Mouse (Mus musculus) olfactory bulb, adult 2 months (tissue): ENCODE measurements around the gene Spp1. TPM values are rescaled to one million over a fixed set of nuclear protein-coding genes. Genes with fewer than 3 reads are reported as not detected.
"Not testable (repeated sequence)": the region's sequence is repeated elsewhere in the genome, so short reads cannot be mapped to it uniquely, and the experiment has no call there.

Experiments
- H3K27ac ChIP-seq: fragments of 200-500 bp; 2 replicates; pipeline ENCODE4 v1.5.1; 2012; ENCODE audit warnings: low read depth, low read length; ENCODE audit not compliant: insufficient read depth
- H3K4me1 ChIP-seq: fragments of 200-500 bp; 2 replicates; pipeline ENCODE4 v1.6.1; 2012; ENCODE audit warnings: low read length; ENCODE audit not compliant: control insufficient read depth, insufficient read depth
- H3K4me3 ChIP-seq: fragments of 200-500 bp; 2 replicates; pipeline ENCODE4 v1.5.1; 2012; ENCODE audit warnings: mild to moderate bottlenecking, low read depth, low read length, moderate library complexity; ENCODE audit not compliant: insufficient read depth
- CTCF ChIP-seq: fragments of 200-500 bp; IDR thresholded peaks from 2 replicates; pipeline ENCODE4 v1.5.1; 2012; ENCODE audit warnings: low read depth, mild to moderate bottlenecking, low read length, moderate library complexity; ENCODE audit not compliant: insufficient read depth
- POLR2A ChIP-seq: fragments of 200-500 bp; IDR thresholded peaks from 2 replicates; pipeline ENCODE4 v1.6.1; 2012; ENCODE audit warnings: mild to moderate bottlenecking, low read depth, low read length, moderate library complexity; ENCODE audit not compliant: insufficient read depth
- WGBS: fragments of 180-500 bp; shearing (Covaris S2); methylation state at CpG from one replicate; pipeline ENCODE4 v1.1.7; 2018; 5-methylcytosine and 5-hydroxymethylcytosine counted together
- polyA plus RNA-seq: library from polyadenylated mRNA; stranded (reverse); fragments of >200 nt; gene quantifications from 2 replicates; pipeline ENCODE4 v1.2.4, GENCODE M21; 2012; ENCODE audit warnings: low replicate concordance; ENCODE audit not compliant: missing spikeins, insufficient read depth, insufficient read length

Gene Spp1
- polyA plus RNA-seq, 1 experiment, result not detected

DNA sequence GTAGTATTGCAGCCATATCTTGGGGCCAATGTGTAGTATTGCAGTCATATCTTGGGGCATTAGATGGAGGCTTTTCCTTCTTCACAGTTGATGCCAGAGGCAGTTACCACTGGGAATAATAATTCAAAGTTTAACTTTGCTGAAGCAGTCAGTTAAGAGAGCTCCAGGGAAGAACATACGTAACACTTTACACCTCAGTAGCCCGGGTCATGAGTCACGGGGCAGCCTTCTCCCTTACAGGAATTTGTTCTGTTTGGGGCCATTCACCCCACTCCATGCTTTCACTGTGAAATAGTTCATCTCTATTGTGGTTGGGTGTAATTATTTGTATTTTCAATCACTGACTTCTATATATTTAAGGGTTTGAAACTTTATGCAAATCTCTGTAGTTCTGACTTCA, 11.1 kb upstream of the Spp1 start:
- 98% methylated on average over 3 of the region's 3 CpGs for WGBS
- TF ChIP-seq CTCF, result no peak
- TF ChIP-seq POLR2A, result no peak

DNA sequence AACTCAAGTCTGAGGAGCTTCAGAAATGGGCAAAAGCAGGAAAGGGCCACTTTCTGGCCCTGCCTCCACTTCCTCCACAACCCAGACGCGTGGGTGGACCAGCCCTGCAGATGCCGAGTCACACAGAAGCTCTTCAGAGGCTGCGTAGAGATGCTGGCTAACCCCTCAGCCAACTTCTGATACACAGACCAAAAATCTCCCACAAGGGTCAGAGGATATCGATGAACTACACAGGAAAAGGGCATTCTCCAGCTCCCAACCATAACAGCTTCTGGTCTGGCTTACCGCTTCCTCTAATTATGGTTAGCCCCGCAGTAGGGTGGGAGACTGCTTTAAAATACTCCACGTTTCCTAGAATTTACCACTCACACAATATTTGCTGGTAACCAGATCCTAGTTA, 9.0 kb upstream of the Spp1 start:
- H3K4me1 ChIP-seq, result no peaks in the 10 kb centered on the region
- WGBS, result 76% methylated on average over 8 of the region's 8 CpGs
- H3K27ac ChIP-seq, result no peak overlapping the region
- TF ChIP-seq POLR2A, result no peak
- no peak for TF ChIP-seq CTCF
- no peak overlapping the region for H3K4me3 ChIP-seq

More for the DNA sequence above, 11.1 kb upstream of the Spp1 start:
- no peaks in the 10 kb centered on the region for H3K4me1 ChIP-seq
- H3K4me3 ChIP-seq, result no peak overlapping the region
- no peak overlapping the region for H3K27ac ChIP-seq

DNA sequence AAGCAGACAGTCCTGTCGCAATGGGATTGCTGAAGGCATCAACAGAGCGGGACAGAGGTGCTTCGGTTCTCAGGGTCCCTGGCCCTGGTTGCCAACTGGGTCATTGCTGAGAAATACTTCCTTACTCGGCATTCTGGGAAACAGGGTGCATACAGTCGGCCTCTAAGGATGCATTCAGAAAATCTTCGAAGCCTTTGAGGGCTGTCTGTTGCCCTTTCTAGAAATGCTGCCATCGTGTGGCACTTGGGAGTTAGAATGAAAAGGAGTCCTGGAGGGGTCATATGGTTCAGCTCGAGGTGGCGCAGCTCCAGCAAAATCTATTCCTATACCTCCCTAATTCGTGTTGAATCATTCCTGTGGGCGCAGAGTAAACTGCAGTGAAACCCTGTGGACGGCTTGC, 2.0 kb upstream of the Spp1 start:
- H3K27ac ChIP-seq, result 0 out of 2 replicates have a peak overlapping the region, but pooled peaks have one; percentile 1
- WGBS, result 22% methylated on average over 12 of the region's 12 CpGs
- H3K4me1 ChIP-seq, result peaks cover 6% of the 10 kb centered on the region
- TF ChIP-seq POLR2A, result no peak
- no peak for TF ChIP-seq CTCF
- no peak overlapping the region for H3K4me3 ChIP-seq

DNA sequence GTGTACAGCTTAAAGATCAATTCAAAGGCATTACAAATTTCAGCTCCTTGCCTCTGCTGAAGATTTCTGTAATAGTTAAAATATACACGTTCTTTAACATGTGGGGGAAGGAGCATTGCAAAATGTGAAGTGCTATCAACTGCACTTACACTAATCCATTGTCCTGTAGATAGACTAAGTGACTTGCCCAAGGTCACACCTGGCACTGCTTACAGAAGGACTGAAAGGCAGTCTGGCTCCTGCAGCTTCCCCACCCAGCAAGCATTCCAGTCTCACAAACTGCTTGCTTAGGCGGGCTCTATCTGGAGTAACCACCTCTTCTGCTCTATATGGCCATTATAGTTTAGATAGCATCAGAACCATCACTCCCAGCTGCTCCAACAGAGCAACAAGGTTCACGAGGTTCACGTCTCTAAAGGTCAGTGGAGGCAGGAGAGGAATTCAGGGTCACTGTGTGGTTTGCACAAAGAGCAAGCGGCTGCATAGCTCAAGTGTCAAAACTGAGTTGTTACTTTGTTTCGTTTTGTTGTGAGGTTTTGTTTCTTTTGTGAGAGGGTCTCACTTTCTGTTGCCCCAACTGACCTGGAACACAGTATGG, 851 bp upstream of the Spp1 start:
- no peak overlapping the region for H3K27ac ChIP-seq
- TF ChIP-seq POLR2A (no peak), CTCF (no peak)
- 76% methylated on average over 6 of the region's 6 CpGs for WGBS
- no peak overlapping the region for H3K4me3 ChIP-seq
- peaks cover 6% of the 10 kb centered on the region for H3K4me1 ChIP-seq

DNA sequence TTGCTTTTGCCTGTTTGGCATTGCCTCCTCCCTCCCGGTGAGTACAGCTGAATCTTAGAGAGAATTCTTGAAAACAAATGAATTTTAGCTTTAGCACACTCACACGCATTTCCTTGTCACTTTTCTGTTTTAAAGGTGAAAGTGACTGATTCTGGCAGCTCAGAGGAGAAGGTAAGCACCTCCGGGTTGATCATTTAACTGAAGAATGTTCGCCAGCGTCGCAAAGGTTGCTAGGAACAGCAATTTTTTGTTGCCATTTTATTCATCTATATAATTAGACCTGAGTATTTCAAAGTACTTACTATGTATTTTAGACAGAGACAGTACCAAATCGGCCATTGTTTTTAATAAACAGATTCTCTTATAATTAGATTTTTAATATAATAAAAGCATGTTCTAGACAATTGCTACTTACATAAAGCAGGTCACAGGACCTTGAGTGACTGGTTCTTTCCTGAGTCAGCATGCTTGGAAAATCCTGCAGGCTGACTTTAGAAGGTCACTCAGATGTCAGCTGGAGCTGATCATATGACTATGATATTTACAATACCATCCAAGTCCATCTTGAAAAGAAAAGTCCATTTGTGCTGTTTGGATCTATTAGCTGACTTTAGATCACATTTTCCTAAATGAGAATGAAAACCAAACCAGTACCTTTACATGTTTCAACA, 1.6 kb downstream of the Spp1 start:
- peaks cover 6% of the 10 kb centered on the region for H3K4me1 ChIP-seq
- H3K4me3 ChIP-seq, result no peak overlapping the region
- no peak overlapping the region for H3K27ac ChIP-seq
- TF ChIP-seq CTCF, result no peak
- TF ChIP-seq POLR2A, result no peak
- 81% methylated on average over 7 of the region's 7 CpGs for WGBS

DNA sequence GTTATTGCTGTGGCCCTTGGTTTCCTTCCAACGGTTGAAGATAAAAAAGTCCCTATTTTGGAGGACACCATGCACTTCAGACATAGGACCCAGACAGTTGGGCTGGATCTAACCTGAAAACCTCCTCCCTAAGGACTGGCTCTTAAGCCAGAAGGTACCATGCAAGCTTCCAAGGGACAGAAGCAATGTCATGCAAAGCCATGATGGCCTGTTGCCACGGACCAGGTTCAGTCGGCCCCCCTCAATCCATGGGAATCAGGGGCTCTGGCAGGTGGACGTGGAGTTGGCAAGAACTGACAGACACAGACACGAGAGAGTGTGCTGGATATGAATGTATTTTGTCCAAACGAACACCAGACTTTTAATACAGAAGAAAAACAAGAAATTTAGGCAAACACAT, 7.5 kb downstream of the Spp1 start:
- Histone ChIP-seq H3K4me1 (peaks cover 5% of the 10 kb centered on the region), H3K4me3 (no peak overlapping the region), H3K27ac (no peak overlapping the region)
- TF ChIP-seq CTCF (no peak), POLR2A (no peak)
- WGBS, result 64% methylated on average over 6 of the region's 6 CpGs

DNA sequence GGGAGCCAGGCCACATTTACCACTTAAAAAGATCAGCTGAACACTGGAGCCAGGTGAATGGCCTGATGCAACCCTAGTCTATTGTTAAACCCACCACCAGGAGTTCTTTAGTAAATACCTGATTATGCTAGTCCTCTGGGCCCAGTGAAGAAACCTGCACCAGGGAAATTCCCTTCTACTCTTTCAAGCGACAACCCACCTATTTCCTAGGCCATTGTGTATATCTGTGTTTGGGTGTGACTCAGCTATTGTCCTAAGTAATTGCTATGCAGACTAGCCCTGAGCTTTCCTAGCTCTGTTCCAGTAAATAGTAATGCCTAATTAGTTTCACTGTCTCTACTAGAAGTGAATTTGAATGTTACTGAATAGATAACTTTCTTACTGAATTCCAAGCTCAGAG, 7.9 kb downstream of the Spp1 start:
- TF ChIP-seq CTCF, result no peak
- TF ChIP-seq POLR2A, result no peak
- H3K4me3 ChIP-seq, result no peak overlapping the region
- peaks cover 5% of the 10 kb centered on the region for H3K4me1 ChIP-seq
- 38% methylated on average over 1 of the region's 1 CpGs for WGBS
- H3K27ac ChIP-seq, result no peak overlapping the region

DNA sequence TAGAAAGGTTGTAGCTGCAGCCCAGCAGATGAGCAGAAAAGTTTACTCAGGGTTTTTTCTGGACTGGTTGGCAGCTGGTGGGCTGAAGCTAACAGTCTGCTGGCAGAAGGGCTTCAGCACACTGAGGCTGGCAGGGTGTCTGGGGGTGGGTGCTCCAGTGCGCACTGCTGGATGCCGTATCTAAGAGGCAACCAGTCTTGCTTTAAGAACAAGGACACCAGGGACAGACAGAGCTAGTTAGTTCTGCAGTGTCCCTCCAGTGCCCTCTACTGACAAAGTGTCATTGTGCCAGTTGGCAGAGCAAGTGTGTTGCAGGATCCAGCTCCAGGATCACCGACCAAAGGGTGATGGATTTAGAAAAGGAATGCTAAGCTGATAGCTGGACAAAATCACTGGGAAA, 11.2 kb downstream of the Spp1 start:
- H3K27ac ChIP-seq, result no peak overlapping the region
- H3K4me3 ChIP-seq, result no peak overlapping the region
- H3K4me1 ChIP-seq, result peaks cover 8% of the 10 kb centered on the region
- TF ChIP-seq POLR2A, result no peak
- peak; percentile 27; the same call in 1 of the 2 replicates for TF ChIP-seq CTCF
- WGBS, result 2% methylated on average over 3 of the region's 3 CpGs

DNA sequence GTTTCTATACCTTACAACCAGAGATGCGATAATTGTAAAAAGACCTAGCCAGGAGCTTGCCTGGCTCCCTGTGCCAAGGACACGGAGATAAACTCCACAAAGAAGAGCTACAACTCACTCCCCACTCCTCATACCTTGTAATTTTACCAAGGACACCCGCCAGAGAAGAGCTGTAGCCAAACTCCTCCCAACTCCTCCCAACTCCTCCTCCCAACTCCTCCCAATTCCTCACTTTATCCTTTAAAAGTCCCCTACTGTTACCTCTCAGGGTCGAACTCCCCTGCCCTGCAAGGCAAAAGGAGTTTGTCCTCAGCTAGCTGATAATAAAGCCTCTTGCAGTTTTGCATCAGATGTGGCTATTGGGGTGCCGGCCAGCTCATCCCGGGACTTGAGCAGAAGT, 13.4 kb downstream of the Spp1 start:
- WGBS, result 40% methylated on average over 6 of the region's 6 CpGs
- not testable (repeated sequence) for H3K27ac ChIP-seq, H3K4me3 ChIP-seq, H3K4me1 ChIP-seq

DNA sequence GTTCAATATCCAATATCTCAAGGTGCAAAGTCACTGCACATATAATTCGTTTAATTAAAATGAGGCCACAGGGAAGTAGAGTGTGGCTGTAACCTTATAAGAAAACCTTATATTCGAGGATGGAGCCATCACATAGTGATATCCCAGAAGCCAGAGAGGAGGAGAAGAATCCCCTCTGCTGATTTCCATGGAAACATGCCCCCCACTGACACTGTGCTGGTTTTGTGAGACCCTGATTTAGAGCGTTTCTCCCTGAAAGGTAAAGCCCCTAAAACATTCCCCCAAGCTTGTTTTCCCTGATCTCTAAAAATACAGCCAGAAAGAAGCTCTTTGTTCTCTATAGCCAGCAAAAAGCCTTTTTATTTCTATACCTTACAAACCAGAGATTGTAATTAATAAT, 14.6 kb downstream of the Spp1 start:
- TF ChIP-seq POLR2A, result no peak
- no peak for TF ChIP-seq CTCF
- 36% methylated on average over 3 of the region's 3 CpGs for WGBS
- Histone ChIP-seq H3K4me1 (peaks cover 6% of the 10 kb centered on the region), H3K27ac (no peak overlapping the region), H3K4me3 (no peak overlapping the region)
